Mouse (Mus musculus): Measurements from ENCODE around the gene Slc9a8. TPM values are rescaled to one million over a fixed set of nuclear protein-coding genes. Genes with fewer than 3 reads are reported as not detected.

Slc9a8 gene
- polyA plus RNA-seq, 1 experiment: 75.4 TPM

GRCm38 (mm10) chr2:167487994-167488393, 66.5 kb downstream of the Slc9a8 start:
- WGBS: 93% methylated on average over 6 of the region's 6 CpGs
- TF ChIP-seq POLR2A (IDR thresholded peaks at IDR 0.05; ENCODE audit: control insufficient read depth, extremely low read depth, insufficient read depth, low read length, poor library complexity) (no peak), CTCF (IDR thresholded peaks at IDR 0.05; ENCODE audit: borderline replicate concordance, control insufficient read depth, extremely low read depth, insufficient read depth, low read length, poor library complexity) (no peak)
- peaks cover 17% of the 10 kb centered on the region for H3K36me3 ChIP-seq (ENCODE audit: control insufficient read depth, insufficient read depth, low read length)
- no peaks in the 10 kb centered on the region for H3K27me3 ChIP-seq (ENCODE audit: control insufficient read depth, insufficient read depth, low read length)
- DNase-seq: no peak
- H3K4me3 ChIP-seq (ENCODE audit: control insufficient read depth, insufficient read depth, low read length): no peak overlapping the region
- H3K27ac ChIP-seq (ENCODE audit: control insufficient read depth, insufficient read depth, low read length): no peak overlapping the region
- H3K4me1 ChIP-seq (replicated peaks; ENCODE audit: control insufficient read depth, insufficient read depth, low read length): peaks cover 21% of the 10 kb centered on the region

- peaks cover 24% of the 10 kb centered on the region for H3K4me1 ChIP-seq (replicated peaks; ENCODE audit: control insufficient read depth, insufficient read depth, low read length)
- H3K4me3 ChIP-seq (ENCODE audit: control insufficient read depth, insufficient read depth, low read length): no peak overlapping the region
- 90% methylated on average over 4 of the region's 4 CpGs for WGBS
These were observed 69.5 kb downstream of the Slc9a8 start for GRCm38 (mm10) chr2:167490813-167491525.

GRCm38 (mm10) chr2:167491757-167492708, 70.5 kb downstream of the Slc9a8 start, which contains the start of gene Rnf114:
Rnf114 (plus strand) TSS chr2:167492645.
- Histone ChIP-seq H3K36me3 (ENCODE audit: control insufficient read depth, insufficient read depth, low read length) (no peaks in the 10 kb centered on the region), H3K27ac (ENCODE audit: control insufficient read depth, insufficient read depth, low read length) (peak within 1 kb of the TSS; percentile 35), H3K4me1 (replicated peaks; ENCODE audit: control insufficient read depth, insufficient read depth, low read length) (peaks cover 20% of the 10 kb centered on the region), H3K4me3 (ENCODE audit: control insufficient read depth, insufficient read depth, low read length) (peak within 1 kb of the TSS; percentile 62), H3K27me3 (ENCODE audit: control insufficient read depth, insufficient read depth, low read length) (no peaks in the 10 kb centered on the region)
- TF ChIP-seq CTCF (IDR thresholded peaks at IDR 0.05; ENCODE audit: borderline replicate concordance, control insufficient read depth, extremely low read depth, insufficient read depth, low read length, poor library complexity) (no peak), POLR2A (IDR thresholded peaks at IDR 0.05; ENCODE audit: control insufficient read depth, extremely low read depth, insufficient read depth, low read length, poor library complexity) (no peak)
- peak; percentile 52 for DNase-seq
- WGBS: 5% methylated on average over 50 of the region's 52 CpGs

More at GRCm38 (mm10) chr2:167490813-167491525, 69.5 kb downstream of the Slc9a8 start:
- no peak for TF ChIP-seq CTCF (IDR thresholded peaks at IDR 0.05; ENCODE audit: borderline replicate concordance, control insufficient read depth, extremely low read depth, insufficient read depth, low read length, poor library complexity)
- no peak for TF ChIP-seq POLR2A (IDR thresholded peaks at IDR 0.05; ENCODE audit: control insufficient read depth, extremely low read depth, insufficient read depth, low read length, poor library complexity)
- no peaks in the 10 kb centered on the region for H3K27me3 ChIP-seq (ENCODE audit: control insufficient read depth, insufficient read depth, low read length)
- H3K27ac ChIP-seq (ENCODE audit: control insufficient read depth, insufficient read depth, low read length): no peak overlapping the region
- no peak for DNase-seq
- H3K36me3 ChIP-seq (ENCODE audit: control insufficient read depth, insufficient read depth, low read length): no peaks in the 10 kb centered on the region

- TF ChIP-seq CTCF (IDR thresholded peaks at IDR 0.05; ENCODE audit: borderline replicate concordance, control insufficient read depth, extremely low read depth, insufficient read depth, low read length, poor library complexity): peak; percentile 37; the same call in 1 of the 2 replicates
- TF ChIP-seq POLR2A (IDR thresholded peaks at IDR 0.05; ENCODE audit: control insufficient read depth, extremely low read depth, insufficient read depth, low read length, poor library complexity): peak; percentile 58; the same call in 1 of the 2 replicates
- Histone ChIP-seq H3K27ac (ENCODE audit: control insufficient read depth, insufficient read depth, low read length) (peak within 1 kb of the TSS; percentile 35), H3K36me3 (ENCODE audit: control insufficient read depth, insufficient read depth, low read length) (no peaks in the 10 kb centered on the region), H3K4me1 (replicated peaks; ENCODE audit: control insufficient read depth, insufficient read depth, low read length) (peaks cover 20% of the 10 kb centered on the region), H3K4me3 (ENCODE audit: control insufficient read depth, insufficient read depth, low read length) (peak within 1 kb of the TSS; percentile 62), H3K27me3 (ENCODE audit: control insufficient read depth, insufficient read depth, low read length) (no peaks in the 10 kb centered on the region)
- peak; percentile 94 for DNase-seq
- 3% methylated on average over 63 of the region's 63 CpGs for WGBS
These were observed 71.5 kb downstream of the Slc9a8 start, which contains the start of gene Spata2 for GRCm38 (mm10) chr2:167492713-167493636. Spata2 (minus strand) TSS chr2:167492887.

GRCm38 (mm10) chr2:167496437-167496836, 74.9 kb downstream of the Slc9a8 start:
- TF ChIP-seq POLR2A (IDR thresholded peaks at IDR 0.05; ENCODE audit: control insufficient read depth, extremely low read depth, insufficient read depth, low read length, poor library complexity) (no peak), CTCF (IDR thresholded peaks at IDR 0.05; ENCODE audit: borderline replicate concordance, control insufficient read depth, extremely low read depth, insufficient read depth, low read length, poor library complexity) (no peak)
- 53% methylated on average over 7 of the region's 7 CpGs for WGBS
- DNase-seq: no peak
- Histone ChIP-seq H3K27ac (ENCODE audit: control insufficient read depth, insufficient read depth, low read length) (no peak overlapping the region), H3K4me1 (replicated peaks; ENCODE audit: control insufficient read depth, insufficient read depth, low read length) (peaks cover 12% of the 10 kb centered on the region), H3K4me3 (ENCODE audit: control insufficient read depth, insufficient read depth, low read length) (no peak overlapping the region), H3K36me3 (ENCODE audit: control insufficient read depth, insufficient read depth, low read length) (no peaks in the 10 kb centered on the region), H3K27me3 (ENCODE audit: control insufficient read depth, insufficient read depth, low read length) (no peaks in the 10 kb centered on the region)
